Comparison of ENCODE assay signal across 18 mouse cellular contexts in genomic region chr15:87702821-87703220, GRCm38 (mm10).
DNase-seq lines count a peak whose midpoint lies in the region; ATAC-seq and TF ChIP-seq lines count a peak whose summit lies in the region.
"Had no signal": no experiment of that assay in that cellular context is flagged by ENCODE, and none has a peak within 500 bp of the region (broad histone marks: within the 10 kb centered on the region; RNA-seq: fewer than 3 reads in every experiment).

No protein-coding gene starts in this region.

- H3K27ac ChIP-seq in kidney, embryonic 14.5 days (ENCODE audit: low read depth, low read length), result 0 out of 2 replicates have a peak overlapping the region, but pooled peaks have one; percentile 4
- H3K27ac ChIP-seq in kidney, embryonic 16.5 days (ENCODE audit: low read length), result no peak overlapping the region
- H3K27ac ChIP-seq: embryonic facial prominence, embryonic 12.5 days; forebrain, embryonic 13.5 days; forebrain, embryonic 15.5 days had no signal

- H3K36me3 ChIP-seq in kidney, embryonic 14.5 days (ENCODE audit: control insufficient read depth, insufficient read depth, low read length), result no peaks in the 10 kb centered on the region
- H3K36me3 ChIP-seq in kidney, embryonic 16.5 days (ENCODE audit: insufficient read depth, low read length), result 0 out of 2 replicates have a peak, but pooled peaks cover 5% of the 10 kb centered on the region
- H3K36me3 ChIP-seq: embryonic facial prominence, embryonic 12.5 days had no signal

- no peak overlapping the region for H3K4me3 ChIP-seq in kidney, embryonic 14.5 days (ENCODE audit: low read length)
- no peak overlapping the region for H3K4me3 ChIP-seq in kidney, embryonic 16.5 days (ENCODE audit: low read length)
- H3K4me3 ChIP-seq: embryonic facial prominence, embryonic 12.5 days; forebrain, embryonic 13.5 days; forebrain, embryonic 15.5 days had no signal

- H3K4me2 ChIP-seq in kidney, embryonic 14.5 days (replicated peaks; ENCODE audit: low read depth, low read length), result no peak overlapping the region
- no peak overlapping the region for H3K4me2 ChIP-seq in kidney, embryonic 16.5 days (replicated peaks; ENCODE audit: low read depth, low read length)
- H3K4me2 ChIP-seq: embryonic facial prominence, embryonic 12.5 days; forebrain, embryonic 13.5 days; forebrain, embryonic 15.5 days had no signal

- no peak for ATAC-seq in kidney, embryonic 14.5 days (ENCODE audit: low FRiP score, low TSS enrichment)
- ATAC-seq in kidney, embryonic 16.5 days (ENCODE audit: low FRiP score, low TSS enrichment), result 0 out of 2 replicates have a peak, but pooled peaks have one; percentile 39
- ATAC-seq in Patski, result peak; percentile 50
- ATAC-seq: activated CD4-positive, CD25-positive, alpha-beta regulatory T cell, adult 4 months; forebrain, embryonic 13.5 days; forebrain, embryonic 15.5 days; forebrain, postnatal 0 days had no signal

- in situ Hi-C loops in Patski (cut with MboI; ENCODE audit: low pct_unique_long_range_greater_than_20kb), result no loop called here

- H3K27me3 ChIP-seq in kidney, embryonic 14.5 days (ENCODE audit: control insufficient read depth, insufficient read depth, low read length), result no peaks in the 10 kb centered on the region
- no peaks in the 10 kb centered on the region for H3K27me3 ChIP-seq in kidney, embryonic 16.5 days (ENCODE audit: insufficient read depth, low read length)
- no peaks in the 10 kb centered on the region for H3K27me3 ChIP-seq in Patski
- H3K27me3 ChIP-seq: embryonic facial prominence, embryonic 12.5 days; forebrain, embryonic 13.5 days; forebrain, embryonic 15.5 days had no signal

- peaks cover 7% of the 10 kb centered on the region for H3K9me3 ChIP-seq in kidney, embryonic 14.5 days (ENCODE audit: control insufficient read depth, low read length)
- peaks cover 8% of the 10 kb centered on the region for H3K9me3 ChIP-seq in kidney, embryonic 16.5 days (ENCODE audit: low read length)
- H3K9me3 ChIP-seq: forebrain, embryonic 15.5 days had no signal

- POLR2A ChIA-PET in Patski (lab: Charles Lee), result no interaction called here

- no peaks in the 10 kb centered on the region for H3K4me1 ChIP-seq in kidney, embryonic 14.5 days (ENCODE audit: control insufficient read depth, insufficient read depth, low read length)
- peaks cover 7% of the 10 kb centered on the region; the same call in 1 of the 2 replicates for H3K4me1 ChIP-seq in kidney, embryonic 16.5 days (ENCODE audit: insufficient read depth, low read length)

- no peak overlapping the region for H3K9ac ChIP-seq in kidney, embryonic 14.5 days (ENCODE audit: low read depth, low read length)
- H3K9ac ChIP-seq in kidney, embryonic 16.5 days (replicated peaks; ENCODE audit: low read length), result no peak overlapping the region
- H3K9ac ChIP-seq: embryonic facial prominence, embryonic 12.5 days; forebrain, embryonic 13.5 days; forebrain, embryonic 15.5 days; forebrain, postnatal 0 days had no signal

- WGBS in kidney, embryonic 14.5 days, result 50% methylated on average over 1 of the region's 1 CpGs
- WGBS in kidney, embryonic 16.5 days, result 33% methylated on average over 1 of the region's 1 CpGs

- DNase-seq in adrenal gland, adult 8-10 months, result peak; percentile 12
- no peak for DNase-seq in adrenal gland, postnatal 25 days
- no peak for DNase-seq in kidney, postnatal 14 days
- DNase-seq in kidney, postnatal 25 days, result no peak
- no peak for DNase-seq in Patski (ENCODE audit: low read depth, low spot score)
- DNase-seq in right cerebral cortex, postnatal 4 days, result no peak
- DNase-seq: cerebellum, adult 11-12 months; cerebellum, adult 2 months; cerebellum, adult 9-10 months; cerebellum, postnatal 10 days; cerebellum, postnatal 25 days; forebrain, postnatal 0 days had no signal

- TF ChIP-seq CTCF in Patski (IDR thresholded peaks at IDR 0.05), result no peak

- CTCF ChIA-PET in Patski (lab: Charles Lee), result interaction anchor here (0.8 kb wide), 1 partner anchor 9 kb away, joined by 3 read pairs; no protein-coding TSS in a partner anchor
